Mouse (Mus musculus) olfactory bulb, adult 2 months (tissue): ENCODE results near the gene Cckbr.

ENCODE experiments used
- CTCF ChIP-seq: fragments of 200-500 bp; IDR thresholded peaks from 2 replicates; pipeline ENCODE4 v1.5.1; 2012; ENCODE audit warnings: low read depth, mild to moderate bottlenecking, low read length, moderate library complexity; ENCODE audit not compliant: insufficient read depth
- POLR2A ChIP-seq: fragments of 200-500 bp; IDR thresholded peaks from 2 replicates; pipeline ENCODE4 v1.6.1; 2012; ENCODE audit warnings: mild to moderate bottlenecking, low read depth, low read length, moderate library complexity; ENCODE audit not compliant: insufficient read depth

- no peak for TF ChIP-seq CTCF
- 0 out of 2 replicates have a peak, but pooled peaks have one; percentile 37 for TF ChIP-seq POLR2A
Observed at GRCm38 (mm10) chr7:105481505-105482411, 56.2 kb downstream of the Cckbr start, which contains the start of gene Cavin3.
